Mouse (Mus musculus): Measurements from ENCODE around the gene Zfp831. TPM values are rescaled to one million over a fixed set of nuclear protein-coding genes. Genes with fewer than 3 reads are reported as not detected.
A peak's percentile ranks its signal among the peaks of the same experiment; 100 is the strongest.

Zfp831 gene
- total and polyA plus RNA-seq, 2 experiments from 2014 or later: not detected

- ATAC-seq (ENCODE audit: low FRiP score) (no peak; the same call in 1 of the 2 replicates), DNase-seq (ENCODE audit: low spot score) (peak; percentile 12)
- no peaks in the 10 kb centered on the region for H3K27me3 ChIP-seq (ENCODE audit: insufficient read depth, low read length)
- no peak overlapping the region for H3K9ac ChIP-seq (replicated peaks; ENCODE audit: low read length, poor library complexity, severe bottlenecking)
- H3K36me3 ChIP-seq (ENCODE audit: insufficient read depth, low read length): no peaks in the 10 kb centered on the region
- no peak for TF ChIP-seq CTCF (IDR thresholded peaks at IDR 0.05)
- no peak overlapping the region for H3K4me2 ChIP-seq (ENCODE audit: low read depth, low read length, poor library complexity, severe bottlenecking)
- no peaks in the 10 kb centered on the region for H3K4me1 ChIP-seq (ENCODE audit: insufficient read depth, low read length)
- no peak overlapping the region for H3K4me3 ChIP-seq (ENCODE audit: low read depth, low read length)
- no peaks in the 10 kb centered on the region for H3K9me3 ChIP-seq (ENCODE audit: low read length)
- WGBS: 74% methylated on average over 9 of the region's 9 CpGs
- no peak overlapping the region for H3K27ac ChIP-seq (ENCODE audit: low read depth, low read length)
These were observed 43.5 kb upstream of the Zfp831 start for GRCm38 (mm10) chr2:174599853-174600271.

- no peak for ATAC-seq (ENCODE audit: low FRiP score)
- Histone ChIP-seq H3K27ac (ENCODE audit: low read depth, low read length) (no peak overlapping the region), H3K4me2 (ENCODE audit: low read depth, low read length, poor library complexity, severe bottlenecking) (no peak overlapping the region), H3K4me1 (ENCODE audit: insufficient read depth, low read length) (no peaks in the 10 kb centered on the region), H3K9ac (replicated peaks; ENCODE audit: low read length, poor library complexity, severe bottlenecking) (no peak overlapping the region), H3K9me3 (ENCODE audit: low read length) (no peaks in the 10 kb centered on the region), H3K4me3 (ENCODE audit: low read depth, low read length) (no peak overlapping the region), H3K27me3 (ENCODE audit: insufficient read depth, low read length) (no peaks in the 10 kb centered on the region), H3K36me3 (ENCODE audit: insufficient read depth, low read length) (no peaks in the 10 kb centered on the region)
- no peak for DNase-seq (ENCODE audit: low spot score)
- WGBS: 70% methylated on average over 9 of the region's 9 CpGs
- no peak for TF ChIP-seq CTCF (IDR thresholded peaks at IDR 0.05)
These were observed 41.2 kb upstream of the Zfp831 start for GRCm38 (mm10) chr2:174601938-174602685.

GRCm38 (mm10) chr2:174603321-174603720 is 40.0 kb upstream of the Zfp831 start:
- H3K9me3 ChIP-seq (ENCODE audit: low read length): no peaks in the 10 kb centered on the region
- DNase-seq (ENCODE audit: low spot score): no peak
- no peak overlapping the region for H3K4me3 ChIP-seq (ENCODE audit: low read depth, low read length)
- no peak overlapping the region for H3K4me2 ChIP-seq (ENCODE audit: low read depth, low read length, poor library complexity, severe bottlenecking)
- no peaks in the 10 kb centered on the region for H3K27me3 ChIP-seq (ENCODE audit: insufficient read depth, low read length)
- no peaks in the 10 kb centered on the region for H3K36me3 ChIP-seq (ENCODE audit: insufficient read depth, low read length)
- no peak overlapping the region for H3K27ac ChIP-seq (ENCODE audit: low read depth, low read length)
- 97% methylated on average over 7 of the region's 7 CpGs for WGBS
- H3K9ac ChIP-seq (replicated peaks; ENCODE audit: low read length, poor library complexity, severe bottlenecking): no peak overlapping the region
- H3K4me1 ChIP-seq (ENCODE audit: insufficient read depth, low read length): no peaks in the 10 kb centered on the region
- no peak for TF ChIP-seq CTCF (IDR thresholded peaks at IDR 0.05)
- ATAC-seq (ENCODE audit: low FRiP score): no peak

GRCm38 (mm10) chr2:174605020-174605419 is 38.3 kb upstream of the Zfp831 start:
- Histone ChIP-seq H3K4me3 (ENCODE audit: low read depth, low read length) (no peak overlapping the region), H3K27me3 (ENCODE audit: insufficient read depth, low read length) (no peaks in the 10 kb centered on the region), H3K9me3 (ENCODE audit: low read length) (no peaks in the 10 kb centered on the region), H3K4me2 (ENCODE audit: low read depth, low read length, poor library complexity, severe bottlenecking) (no peak overlapping the region), H3K27ac (ENCODE audit: low read depth, low read length) (no peak overlapping the region), H3K36me3 (ENCODE audit: insufficient read depth, low read length) (no peaks in the 10 kb centered on the region), H3K4me1 (ENCODE audit: insufficient read depth, low read length) (no peaks in the 10 kb centered on the region), H3K9ac (replicated peaks; ENCODE audit: low read length, poor library complexity, severe bottlenecking) (no peak overlapping the region)
- TF ChIP-seq CTCF (IDR thresholded peaks at IDR 0.05): no peak
- ATAC-seq (ENCODE audit: low FRiP score) (no peak), DNase-seq (ENCODE audit: low spot score) (no peak)
- WGBS: 100% methylated on average over 1 of the region's 1 CpGs

GRCm38 (mm10) chr2:174605442-174606087 is 37.8 kb upstream of the Zfp831 start:
- 85% methylated on average over 4 of the region's 4 CpGs for WGBS
- Histone ChIP-seq H3K4me1 (ENCODE audit: insufficient read depth, low read length) (no peaks in the 10 kb centered on the region), H3K27me3 (ENCODE audit: insufficient read depth, low read length) (no peaks in the 10 kb centered on the region), H3K4me2 (ENCODE audit: low read depth, low read length, poor library complexity, severe bottlenecking) (no peak overlapping the region), H3K27ac (ENCODE audit: low read depth, low read length) (no peak overlapping the region), H3K9me3 (ENCODE audit: low read length) (no peaks in the 10 kb centered on the region), H3K4me3 (ENCODE audit: low read depth, low read length) (no peak overlapping the region), H3K36me3 (ENCODE audit: insufficient read depth, low read length) (no peaks in the 10 kb centered on the region), H3K9ac (replicated peaks; ENCODE audit: low read length, poor library complexity, severe bottlenecking) (no peak overlapping the region)
- TF ChIP-seq CTCF (IDR thresholded peaks at IDR 0.05): no peak
- DNase-seq (ENCODE audit: low spot score) (no peak), ATAC-seq (ENCODE audit: low FRiP score) (no peak)

- no peak overlapping the region for H3K4me3 ChIP-seq (ENCODE audit: low read depth, low read length)
- no peaks in the 10 kb centered on the region for H3K36me3 ChIP-seq (ENCODE audit: insufficient read depth, low read length)
- H3K4me2 ChIP-seq (ENCODE audit: low read depth, low read length, poor library complexity, severe bottlenecking): no peak overlapping the region
- no peaks in the 10 kb centered on the region for H3K4me1 ChIP-seq (ENCODE audit: insufficient read depth, low read length)
- no peaks in the 10 kb centered on the region for H3K27me3 ChIP-seq (ENCODE audit: insufficient read depth, low read length)
- no peaks in the 10 kb centered on the region for H3K9me3 ChIP-seq (ENCODE audit: low read length)
- no peak overlapping the region for H3K27ac ChIP-seq (ENCODE audit: low read depth, low read length)
- no peak for ATAC-seq (ENCODE audit: low FRiP score)
- no peak overlapping the region for H3K9ac ChIP-seq (replicated peaks; ENCODE audit: low read length, poor library complexity, severe bottlenecking)
- no peak for DNase-seq (ENCODE audit: low spot score)
- no peak for TF ChIP-seq CTCF (IDR thresholded peaks at IDR 0.05)
- WGBS: 62% methylated on average over 5 of the region's 5 CpGs
These were observed 37.0 kb upstream of the Zfp831 start for GRCm38 (mm10) chr2:174606376-174606775.
